Mouse (Mus musculus) liver, embryonic 18 days (tissue): ENCODE data around the gene Gm3448. TPM values are rescaled to one million over a fixed set of nuclear protein-coding genes. Genes with fewer than 3 reads are reported as not detected.

Source experiments
- polyA plus RNA-seq: library from polyadenylated mRNA; depleted of rRNA; stranded (reverse); fragments of >200 nt; gene quantifications from 2 replicates; pipeline ENCODE4 v1.2.3, GENCODE M21; 2012; rRNA removed

The Gm3448 gene
- polyA plus RNA-seq: 1.6 and 2.0 TPM in 2 replicates

GRCm38 (mm10) chr17:15041175-15041729 lies at the start of gene Gm3448, which contains the start of the genes Ermard and Tcte3:
Gene Gm3448 (minus strand): TSS chr17:15041537.
Gene Ermard (plus strand): TSS chr17:15041208.
Gene Tcte3 (minus strand): TSS chr17:15041488.

GRCm38 (mm10) chr17:15009706-15010413 lies 31.5 kb downstream of the Gm3448 start, which contains the start of gene Gm3435:
Gene Gm3435 (plus strand): TSS chr17:15010176.

GRCm38 (mm10) chr17:14978362-14979038 lies 62.8 kb downstream of the Gm3448 start, which contains the start of the genes 9030025P20Rik and Gm3417:
Gene 9030025P20Rik (plus strand): TSS chr17:14978468.
Gene Gm3417 (minus strand): TSS chr17:14978790.

GRCm38 (mm10) chr17:14960951-14961556 lies 80.3 kb downstream of the Gm3448 start, which contains the start of gene Phf10:
Gene Phf10 (minus strand): TSS chr17:14961273.

Other genes starting within 250 kb of the Gm3448 start
- 0.81 and 1.3 TPM in 2 replicates for gene Wdr27, start 98.4 kb downstream of the Gm3448 start, polyA plus RNA-seq
- gene 1600012H06Rik, start 98.4 kb downstream of the Gm3448 start, polyA plus RNA-seq: 9.7 and 11.1 TPM in 2 replicates
- gene Phf10, start 80.3 kb downstream of the Gm3448 start, polyA plus RNA-seq: 44.9 and 45.5 TPM in 2 replicates
- 4.6 and 5.1 TPM in 2 replicates for gene 9030025P20Rik, start 63.1 kb downstream of the Gm3448 start, polyA plus RNA-seq
- gene Gm3417, start 62.7 kb downstream of the Gm3448 start, polyA plus RNA-seq: 0.70 TPM in 1 of 2 replicates, not detected in the other
- gene Gm3435, start 31.4 kb downstream of the Gm3448 start, polyA plus RNA-seq: 1.8 and 2.4 TPM in 2 replicates
- gene Ermard, start 329 bp downstream of the Gm3448 start, polyA plus RNA-seq: 22.1 and 24.6 TPM in 2 replicates
- 0.42 and 0.71 TPM in 2 replicates for gene Tcte3, start within 50 bp of the Gm3448 start, polyA plus RNA-seq